In the genomic region with DNA sequence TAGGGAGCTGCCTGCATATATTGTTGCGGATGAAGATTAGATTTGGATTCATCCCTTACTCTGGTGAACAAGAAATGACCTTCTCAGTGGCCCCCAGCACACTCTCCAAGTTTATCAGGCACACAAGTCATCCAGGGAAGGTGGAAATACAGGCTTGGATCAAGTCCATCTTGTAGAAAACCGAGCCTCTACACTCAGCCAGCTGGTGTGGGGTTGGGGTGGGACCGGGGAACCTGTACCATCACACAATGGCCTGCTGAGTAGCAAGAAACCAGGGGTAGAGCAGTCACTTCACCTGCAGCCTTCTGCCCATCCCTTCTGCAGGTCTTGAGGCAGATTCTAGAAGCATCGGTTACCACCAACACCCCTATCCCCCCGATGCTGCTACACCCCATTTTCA, we compare ENCODE assay signal across 21 mouse cellular contexts. TPM values are rescaled to one million over a fixed set of nuclear protein-coding genes. Genes with fewer than 3 reads are reported as not detected.
"Had no signal": no experiment of that assay in that cellular context is flagged by ENCODE, and none has a peak within 500 bp of the region (broad histone marks: within the 10 kb centered on the region; RNA-seq: fewer than 3 reads in every experiment).

No protein-coding gene starts in this region.

- H3K36me3 ChIP-seq: liver, embryonic 12.5 days; midbrain, embryonic 13.5 days; neural tube, embryonic 13.5 days; neural tube, embryonic 15.5 days had no signal

- H3K27me3 ChIP-seq: liver, embryonic 12.5 days; midbrain, embryonic 13.5 days; neural tube, embryonic 13.5 days; neural tube, embryonic 15.5 days had no signal

- DNase-seq: lung, adult 18-20 months; lung, embryonic 14.5 days; lung, postnatal 10 days; retina, postnatal 1 day; right cerebral cortex, adult 18-20 months; right cerebral cortex, postnatal 25 days; right cerebral cortex, postnatal 4 days; thymus, adult 18-20 months; thymus, postnatal 14 days had no signal

- H3K27ac ChIP-seq: liver, embryonic 12.5 days; liver, embryonic 14.5 days; midbrain, embryonic 13.5 days; neural tube, embryonic 13.5 days; neural tube, embryonic 15.5 days had no signal

- H3K4me2 ChIP-seq: liver, embryonic 12.5 days; lung, embryonic 14.5 days; midbrain, embryonic 11.5 days; midbrain, embryonic 13.5 days; neural tube, embryonic 13.5 days; neural tube, embryonic 15.5 days had no signal

- H3K9ac ChIP-seq: liver, embryonic 12.5 days; liver, embryonic 14.5 days; lung, embryonic 14.5 days; midbrain, embryonic 13.5 days; neural tube, embryonic 13.5 days; neural tube, embryonic 15.5 days had no signal

- H3K4me3 ChIP-seq: liver, embryonic 12.5 days; midbrain, embryonic 13.5 days; myocyte; neural tube, embryonic 13.5 days; neural tube, embryonic 15.5 days had no signal

- H3K4me1 ChIP-seq: liver, embryonic 12.5 days; midbrain, embryonic 13.5 days; neural tube, embryonic 13.5 days; neural tube, embryonic 15.5 days had no signal

RNA-seq across cellular contexts. Expression of gene Ugt1a1, which starts 22.9 kb away (rescaled TPM):
- total RNA-seq: megakaryocyte-erythroid progenitor cell, adult 5-6 weeks had no signal
- polyA plus RNA-seq: liver, embryonic 12.5 days; lung, embryonic 14.5 days; lung, embryonic 16.5 days; midbrain, embryonic 11.5 days; midbrain, embryonic 13.5 days; midbrain, embryonic 16.5 days; myocyte; neural tube, embryonic 11.5 days; neural tube, embryonic 13.5 days; neural tube, embryonic 15.5 days had no signal

RNA-seq across cellular contexts. Expression of gene Dnajb3, which starts 29.1 kb away (rescaled TPM):
- total RNA-seq: megakaryocyte, adult 5-6 weeks had no signal
- polyA plus RNA-seq: myocyte had no signal

RNA-seq across cellular contexts. Expression of gene Ugt1a2, which starts 34.2 kb away (rescaled TPM):
- total RNA-seq: megakaryocyte-erythroid progenitor cell, adult 5-6 weeks had no signal
- polyA plus RNA-seq: liver, embryonic 12.5 days; lung, embryonic 14.5 days; lung, embryonic 16.5 days; midbrain, embryonic 11.5 days; midbrain, embryonic 16.5 days; neural tube, embryonic 11.5 days; neural tube, embryonic 13.5 days; neural tube, embryonic 15.5 days had no signal
